Mouse (Mus musculus) cerebellum, adult 9-10 months (tissue): ENCODE measurements at regions not wholly inside any gene's neighbourhood (a gene's known extent, or its start where the extent isn't known, plus 50 kb on each side); places are given as distances from the start of the nearest gene placed in this dataset.

Experiments
- DNase-seq: peaks from one replicate; pipeline ENCODE4 v3.0.0; 2022

- no peak for DNase-seq
Observed at GRCm38 (mm10) chr3:150109561-150109960, 1119.2 kb upstream of the Adgrl2 start.

- DNase-seq, result no peak
Observed at GRCm38 (mm10) chr3:150112231-150112630, 1121.9 kb upstream of the Adgrl2 start.

- no peak for DNase-seq
Observed at GRCm38 (mm10) chr3:150119866-150120265, 1129.5 kb upstream of the Adgrl2 start.

- no peak for DNase-seq
Observed at GRCm38 (mm10) chr3:150146635-150147034, 1156.3 kb upstream of the Adgrl2 start.

- DNase-seq, result no peak
Observed at GRCm38 (mm10) chr3:150151152-150151822, 1160.9 kb upstream of the Adgrl2 start.

- no peak for DNase-seq
Observed at GRCm38 (mm10) chr3:150151823-150152158, 1161.4 kb upstream of the Adgrl2 start.

GRCm38 (mm10) chr3:150152893-150153292 is 1162.5 kb upstream of the Adgrl2 start:
- DNase-seq, result no peak

GRCm38 (mm10) chr3:150185807-150186206 is 1195.5 kb upstream of the Adgrl2 start:
- no peak for DNase-seq

- DNase-seq, result no peak
Observed at GRCm38 (mm10) chr3:150193132-150193531, 1202.8 kb upstream of the Adgrl2 start.

GRCm38 (mm10) chr3:150198492-150198891 is 1208.1 kb upstream of the Adgrl2 start:
- DNase-seq, result no peak

GRCm38 (mm10) chr3:150205902-150206301 is 1215.5 kb upstream of the Adgrl2 start:
- no peak for DNase-seq

GRCm38 (mm10) chr3:150233279-150233678 is 1204.4 kb upstream of the Adgrl4 start:
- no peak for DNase-seq

- DNase-seq, result no peak
Observed at GRCm38 (mm10) chr3:150236946-150237600, 1200.6 kb upstream of the Adgrl4 start.

- no peak for DNase-seq
Observed at GRCm38 (mm10) chr3:150275038-150275437, 1162.6 kb upstream of the Adgrl4 start.

GRCm38 (mm10) chr3:150296057-150296710 is 1141.5 kb upstream of the Adgrl4 start:
- DNase-seq, result no peak

- DNase-seq, result no peak
Observed at GRCm38 (mm10) chr3:150328811-150329210, 1108.9 kb upstream of the Adgrl4 start.

- DNase-seq, result peak; percentile 5
Observed at GRCm38 (mm10) chr3:150352139-150352725, 1085.5 kb upstream of the Adgrl4 start.

GRCm38 (mm10) chr3:150365766-150366165 is 1071.9 kb upstream of the Adgrl4 start:
- no peak for DNase-seq

- DNase-seq, result peak; percentile 17
Observed at GRCm38 (mm10) chr3:150384996-150385627, 1052.6 kb upstream of the Adgrl4 start.

GRCm38 (mm10) chr3:150401694-150402301 is 1035.9 kb upstream of the Adgrl4 start:
- DNase-seq, result no peak

- DNase-seq, result no peak
Observed at GRCm38 (mm10) chr3:150406086-150406485, 1031.6 kb upstream of the Adgrl4 start.

GRCm38 (mm10) chr3:150415277-150415676 is 1022.4 kb upstream of the Adgrl4 start:
- DNase-seq, result no peak

- no peak for DNase-seq
Observed at GRCm38 (mm10) chr3:150416447-150416846, 1021.2 kb upstream of the Adgrl4 start.
